Mouse (Mus musculus) hematopoietic stem cell, adult 5-6 weeks (primary cell): ENCODE measurements around the gene Bcas1. TPM values are rescaled to one million over a fixed set of nuclear protein-coding genes. Genes with fewer than 3 reads are reported as not detected.
"Not testable (repeated sequence)": the region's sequence is repeated elsewhere in the genome, so short reads cannot be mapped to it uniquely, and the experiment has no call there.

Experiments used
- ATAC-seq, 2 experiments: fragments of 125-278 bp in 1 of 2; replicated peaks in 1 of 2; 2 replicates each; pipeline ENCODE4 v1.8.0; 2016 to 2017; ENCODE audit warnings: inconsistent platforms in 2 of 2, mild to moderate bottlenecking in 2 of 2, moderate number of reproducible peaks in 2 of 2, low read depth in 1 of 2, moderate TSS enrichment in 1 of 2; ENCODE audit not compliant: low FRiP score in 2 of 2, poor library complexity in 2 of 2, severe bottlenecking in 2 of 2, insufficient read depth in 1 of 2, low TSS enrichment in 1 of 2
- total RNA-seq: library from RNA; stranded (forward); fragments of 172-1452, 232-1000 nt; gene quantifications from 2 replicates; pipeline ENCODE4 v1.2.3, GENCODE M21; 2017

The Bcas1 gene
- total RNA-seq: 0.44 TPM in 1 of 2 replicates, not detected in the other

GRCm38 (mm10) chr2:170427704-170428103, at the start of gene Bcas1:
TSS of gene Bcas1 (minus strand) at chr2:170427845.
- no peak for ATAC-seq

GRCm38 (mm10) chr2:170476643-170477042, 49.0 kb upstream of the Bcas1 start:
- no peak for ATAC-seq

DNA sequence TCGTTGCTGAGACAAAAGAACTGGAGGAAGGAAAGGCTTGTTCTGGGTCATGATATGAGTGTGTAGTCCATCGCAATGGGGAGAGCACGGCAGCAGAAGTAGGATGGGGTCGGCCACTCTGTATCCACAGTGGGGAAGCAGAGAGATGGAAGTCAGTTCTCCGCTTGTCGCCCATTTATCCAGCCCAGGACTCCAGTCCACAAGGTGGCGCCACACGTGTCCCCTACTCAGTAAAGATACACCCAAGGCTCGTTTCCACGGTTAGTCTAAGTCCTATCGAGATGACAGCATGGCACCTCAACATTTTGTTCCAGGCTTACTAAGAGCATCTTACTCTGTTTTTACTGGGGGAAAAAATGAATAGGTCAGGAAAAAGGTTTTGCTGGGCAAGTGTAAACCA, 48.6 kb upstream of the Bcas1 start:
- peak in 1 of 2 experiments; percentile 53; a peak in 2 of 4 replicates for ATAC-seq

DNA sequence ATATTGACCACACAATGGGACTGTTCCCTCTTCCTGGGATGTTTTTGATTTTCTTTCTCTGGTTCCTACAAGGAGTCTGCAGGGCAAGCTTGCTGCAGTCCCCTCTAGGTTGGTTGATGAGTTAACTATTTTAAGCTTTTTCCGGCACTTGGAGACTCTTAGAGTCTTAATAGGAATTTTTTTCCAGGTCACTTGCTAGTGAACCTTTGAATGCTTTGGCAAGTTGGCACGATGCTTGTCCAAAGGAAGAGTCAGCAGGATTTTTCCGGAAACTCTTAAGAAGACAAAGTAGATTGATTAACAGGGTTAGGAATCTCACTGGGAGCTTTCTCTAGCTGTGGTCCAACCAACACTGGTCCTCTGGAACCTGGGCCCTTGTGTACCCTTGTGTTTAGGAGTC, 47.5 kb upstream of the Bcas1 start:
- no peak for ATAC-seq

- no peak for ATAC-seq
Measured at GRCm38 (mm10) chr2:170474125-170474524, 46.5 kb upstream of the Bcas1 start.

- ATAC-seq: no peak
Measured at GRCm38 (mm10) chr2:170470591-170470990, 42.9 kb upstream of the Bcas1 start.

GRCm38 (mm10) chr2:170469616-170470308, 42.1 kb upstream of the Bcas1 start:
- peak; percentile 72 to 76 for ATAC-seq

DNA sequence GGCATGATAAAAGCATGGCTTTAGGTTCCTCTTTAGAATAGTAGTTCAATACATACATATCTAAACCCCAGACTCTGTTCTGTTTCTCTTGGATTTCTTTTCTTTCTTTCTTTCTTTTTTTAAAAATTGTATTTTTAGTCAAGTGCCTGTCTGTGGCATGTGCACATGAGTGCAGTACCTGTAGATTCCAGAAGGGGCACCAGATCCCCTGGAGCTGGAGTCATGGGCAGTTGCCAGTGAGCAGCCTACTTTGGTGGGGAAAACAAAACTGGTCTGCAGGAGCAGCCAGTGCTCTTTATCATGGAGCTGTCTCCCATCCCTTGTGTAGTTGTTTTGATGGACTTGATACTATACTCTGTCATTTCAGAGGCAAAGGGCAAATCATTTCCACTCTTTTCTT, 40.4 kb upstream of the Bcas1 start:
- ATAC-seq: no peak

- ATAC-seq: no peak
Measured at GRCm38 (mm10) chr2:170464817-170465216, 37.2 kb upstream of the Bcas1 start.

DNA sequence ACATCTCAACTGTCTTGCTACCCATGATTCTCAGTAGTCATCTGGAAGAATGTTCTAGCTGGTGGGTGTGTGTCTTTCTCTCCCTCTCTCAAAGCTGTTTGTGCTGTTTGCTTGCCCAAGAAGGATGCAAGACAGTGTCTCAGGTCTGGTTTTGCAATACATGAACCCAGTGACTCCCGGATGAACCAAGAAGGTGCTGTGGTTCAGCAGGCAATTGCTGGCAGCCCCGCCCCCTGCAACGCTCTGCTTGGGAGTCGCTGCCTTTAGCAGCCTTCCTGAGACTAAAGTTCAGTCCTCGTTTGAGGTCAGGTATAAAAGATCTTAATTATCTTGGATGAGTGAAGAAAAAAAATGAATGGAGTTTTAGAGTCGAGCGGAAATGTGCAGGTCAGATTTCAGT, 34.0 kb upstream of the Bcas1 start:
- ATAC-seq: peak; percentile 17 to 26; a peak in 2 of 4 replicates

- no peak for ATAC-seq
Measured at GRCm38 (mm10) chr2:170459805-170460204, 32.2 kb upstream of the Bcas1 start.

DNA sequence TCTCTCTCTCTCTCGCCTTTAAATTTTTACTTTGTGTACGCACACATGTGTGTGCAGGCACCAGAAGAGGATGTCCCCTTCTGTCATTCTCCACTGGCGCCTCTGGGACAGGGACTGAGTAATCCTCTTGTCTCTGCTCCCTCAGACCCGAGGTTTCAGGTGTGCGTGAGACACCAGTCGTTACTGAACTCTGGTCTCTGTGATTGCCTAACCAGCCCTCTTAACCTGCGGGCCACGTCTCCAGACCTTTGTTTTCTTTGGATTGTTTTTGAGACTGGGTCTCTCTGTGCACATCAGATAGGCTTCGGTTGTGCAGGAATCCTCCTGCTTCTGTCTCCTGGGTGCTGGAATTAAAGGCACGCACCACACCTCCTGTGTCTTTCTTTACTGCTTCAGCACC, 31.5 kb upstream of the Bcas1 start:
- ATAC-seq: no peak

GRCm38 (mm10) chr2:170453809-170454208, 26.2 kb upstream of the Bcas1 start:
- ATAC-seq: not testable (repeated sequence)

GRCm38 (mm10) chr2:170450933-170451332, 23.3 kb upstream of the Bcas1 start:
- ATAC-seq: peak; percentile 52 to 85

- no peak for ATAC-seq
Measured at GRCm38 (mm10) chr2:170447651-170448050, 20.0 kb upstream of the Bcas1 start.

GRCm38 (mm10) chr2:170446843-170447383, 19.3 kb upstream of the Bcas1 start:
- no peak for ATAC-seq

DNA sequence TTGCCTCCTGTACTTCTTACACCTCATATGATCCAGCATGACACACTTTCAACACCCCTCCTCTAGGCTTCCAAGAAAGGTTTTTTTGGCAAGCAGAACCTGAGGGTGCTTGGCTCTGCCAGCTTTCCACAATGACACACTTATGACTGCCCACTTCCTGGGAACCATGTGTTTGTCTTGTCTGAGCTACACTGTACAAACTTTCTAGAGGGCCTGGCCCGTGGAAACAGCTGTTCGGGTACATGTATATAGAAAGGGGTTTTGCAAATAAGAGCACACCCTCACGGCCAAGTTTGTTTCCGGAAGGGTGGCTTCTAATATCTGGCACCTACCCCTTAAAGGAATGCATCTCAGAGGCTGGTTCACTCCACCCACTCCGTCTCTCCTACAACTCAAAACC, 18.2 kb upstream of the Bcas1 start:
- no peak for ATAC-seq

DNA sequence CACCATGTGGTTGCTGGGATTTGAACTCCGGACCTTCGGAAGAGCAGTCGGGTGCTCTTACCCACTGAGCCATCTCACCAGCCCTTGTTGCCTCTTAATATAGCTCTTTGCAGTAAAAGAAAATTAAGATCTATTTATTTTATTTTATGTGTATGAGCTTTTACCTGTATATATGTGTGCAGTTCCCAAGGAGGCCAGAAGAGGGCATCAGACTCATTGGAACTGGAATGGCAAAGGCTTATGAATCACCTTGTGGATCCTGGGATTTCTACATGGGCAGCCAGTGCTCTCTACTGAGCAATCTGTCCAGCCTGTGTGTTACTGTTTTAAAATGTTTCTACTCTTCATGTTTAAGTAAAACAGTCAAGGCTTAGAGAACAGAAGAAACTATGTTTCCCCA, 14.9 kb upstream of the Bcas1 start:
- ATAC-seq: no peak

- no peak for ATAC-seq
Measured at GRCm38 (mm10) chr2:170438782-170439181, 11.1 kb upstream of the Bcas1 start.
